Mouse (Mus musculus): Measurements from ENCODE around the gene Exd1. TPM values are rescaled to one million over a fixed set of nuclear protein-coding genes. Genes with fewer than 3 reads are reported as not detected.

The Exd1 gene
- total RNA-seq, 1 experiment = 2.0 TPM

DNA sequence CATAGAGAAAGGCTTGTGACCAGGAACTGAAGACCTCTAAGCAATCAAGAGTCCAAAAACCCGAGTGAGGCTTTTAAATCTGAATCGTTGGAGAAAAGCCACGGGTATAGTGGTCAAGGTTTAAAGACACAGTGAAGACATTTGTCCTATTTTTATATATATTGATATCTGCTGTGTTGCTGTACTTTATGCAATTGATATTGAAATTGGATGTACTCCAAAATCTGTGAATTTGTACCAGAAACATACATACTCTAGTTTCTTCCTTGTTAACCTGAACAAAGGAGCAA lies 889 bp upstream of the Exd1 start:
- Histone ChIP-seq H3K27ac (ENCODE audit: insufficient read depth, low read depth, low read length, poor library complexity, severe bottlenecking) (no peak overlapping the region), H3K9ac (ENCODE audit: insufficient read depth, low read depth, low read length, poor library complexity, severe bottlenecking) (no peak overlapping the region), H3K4me3 (ENCODE audit: insufficient read depth in 1 of 2, low read depth in 1 of 2, low read length in 2 of 2, poor library complexity in 1 of 2, severe bottlenecking in 1 of 2) (peak overlapping the region; percentile 87 to 96; a peak in 3 of 4 replicates), H3K36me3 (ENCODE audit: control insufficient read depth, insufficient read depth, low read length, poor library complexity, severe bottlenecking) (no peaks in the 10 kb centered on the region), H3K9me3 (ENCODE audit: control insufficient read depth, insufficient read depth, low read depth, low read length) (no peaks in the 10 kb centered on the region), H3K4me1 (ENCODE audit: control insufficient read depth in 2 of 2, insufficient read depth in 2 of 2, low read length in 2 of 2, poor library complexity in 1 of 2) (no peaks in the 10 kb centered on the region)
- TF ChIP-seq HCFC1 (IDR thresholded peaks at IDR 0.05; ENCODE audit: borderline replicate concordance, insufficient read depth, low read length) (no peak), MAFK (IDR thresholded peaks at IDR 0.05; ENCODE audit: insufficient read depth, low read depth, low read length) (no peak), ZC3H11A (IDR thresholded peaks at IDR 0.05; ENCODE audit: borderline replicate concordance, low read depth, low read length) (no peak), ZNF384 (IDR thresholded peaks at IDR 0.05; ENCODE audit: low read depth, low read length) (no peak), CHD2 (IDR thresholded peaks at IDR 0.05; ENCODE audit: low read depth, low read length) (no peak)
- in situ Hi-C loops (cut with MboI; ENCODE audit: low sequenced_read_pairs in 2 of 2, unreplicated experiment in 2 of 2) = no loop called here
- DNase-seq (ENCODE audit: low read depth, low spot score) = no peak

DNA sequence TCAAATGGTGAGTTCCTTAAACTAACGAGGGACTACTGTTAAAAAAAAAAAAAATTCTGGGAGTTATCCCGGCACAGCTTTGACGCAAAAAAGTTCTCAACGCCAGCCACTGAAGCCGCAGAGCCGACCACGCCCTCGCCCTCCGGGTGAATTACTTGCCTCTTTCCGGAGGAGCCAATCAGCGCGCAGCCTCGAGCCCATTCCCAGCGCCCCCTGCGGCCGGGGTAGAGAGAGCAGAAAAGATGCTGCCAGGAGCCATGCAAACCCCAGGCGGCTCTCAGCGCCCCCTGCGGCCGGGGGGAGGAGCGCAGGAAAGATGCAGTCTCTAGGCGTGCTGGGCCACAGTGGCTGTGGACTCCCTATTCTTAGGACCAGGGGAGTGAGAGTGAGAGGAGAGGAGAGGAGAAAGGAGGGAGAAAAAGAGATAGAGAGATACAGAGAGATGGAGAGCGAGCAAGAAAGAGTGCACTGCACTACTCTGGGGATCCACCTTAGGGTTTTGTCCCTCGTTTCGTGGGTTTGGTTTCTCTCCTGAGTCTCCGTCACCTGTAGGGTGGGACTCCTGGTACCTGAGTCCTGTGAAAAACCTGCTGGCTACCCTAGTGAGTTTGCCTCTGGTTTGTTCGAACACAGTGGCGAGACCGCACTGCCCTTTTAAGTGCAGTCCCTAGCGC lies 442 bp downstream of the Exd1 start:
- peak overlapping the region; percentile 62; the same call in 1 of the 2 replicates for H3K27ac ChIP-seq (ENCODE audit: insufficient read depth, low read depth, low read length, poor library complexity, severe bottlenecking)
- H3K36me3 ChIP-seq (ENCODE audit: control insufficient read depth, insufficient read depth, low read length, poor library complexity, severe bottlenecking) = no peaks in the 10 kb centered on the region
- in situ Hi-C loops (cut with MboI; ENCODE audit: low sequenced_read_pairs in 2 of 2, unreplicated experiment in 2 of 2) = no loop called here
- no peaks in the 10 kb centered on the region for H3K4me1 ChIP-seq (ENCODE audit: control insufficient read depth in 2 of 2, insufficient read depth in 2 of 2, low read length in 2 of 2, poor library complexity in 1 of 2)
- H3K9ac ChIP-seq (ENCODE audit: insufficient read depth, low read depth, low read length, poor library complexity, severe bottlenecking) = peak overlapping the region; percentile 76
- H3K4me3 ChIP-seq (ENCODE audit: insufficient read depth in 1 of 2, low read depth in 1 of 2, low read length in 2 of 2, poor library complexity in 1 of 2, severe bottlenecking in 1 of 2) = peak overlapping the region; percentile 71 to 89
- DNase-seq (ENCODE audit: low read depth, low spot score) = peak; percentile 96
- TF ChIP-seq CHD2 (IDR thresholded peaks at IDR 0.05; ENCODE audit: low read depth, low read length) (no peak), ZC3H11A (IDR thresholded peaks at IDR 0.05; ENCODE audit: borderline replicate concordance, low read depth, low read length) (0 out of 2 replicates have a peak, but pooled peaks have one; percentile 54), ZNF384 (IDR thresholded peaks at IDR 0.05; ENCODE audit: low read depth, low read length) (peak; percentile 85), HCFC1 (IDR thresholded peaks at IDR 0.05; ENCODE audit: borderline replicate concordance, insufficient read depth, low read length) (no peak), MAFK (IDR thresholded peaks at IDR 0.05; ENCODE audit: insufficient read depth, low read depth, low read length) (0 out of 2 replicates have a peak, but pooled peaks have one; percentile 5)
- no peaks in the 10 kb centered on the region for H3K9me3 ChIP-seq (ENCODE audit: control insufficient read depth, insufficient read depth, low read depth, low read length)

DNA sequence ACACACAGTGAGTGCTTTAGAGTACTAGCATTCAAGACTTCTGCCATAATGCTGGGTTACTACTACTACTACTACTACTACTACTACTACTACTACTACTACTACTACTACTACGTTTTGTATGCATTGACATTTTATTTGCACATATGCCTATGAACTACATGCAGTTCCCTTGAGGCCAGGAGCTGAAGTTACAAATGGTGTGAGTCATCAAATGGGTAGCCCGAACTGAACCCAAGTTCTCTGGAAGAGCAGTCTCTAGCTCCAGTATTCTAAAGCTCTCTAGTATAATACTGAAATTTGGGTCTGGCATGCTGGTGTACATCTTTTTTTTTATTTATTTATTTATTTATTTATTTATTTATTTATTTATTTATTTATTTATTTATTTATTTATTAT lies 3.8 kb downstream of the Exd1 start:
- Histone ChIP-seq H3K9ac (ENCODE audit: insufficient read depth, low read depth, low read length, poor library complexity, severe bottlenecking) (no peak overlapping the region), H3K4me1 (ENCODE audit: control insufficient read depth in 2 of 2, insufficient read depth in 2 of 2, low read length in 2 of 2, poor library complexity in 1 of 2) (no peaks in the 10 kb centered on the region), H3K27ac (ENCODE audit: insufficient read depth, low read depth, low read length, poor library complexity, severe bottlenecking) (no peak overlapping the region), H3K9me3 (ENCODE audit: control insufficient read depth, insufficient read depth, low read depth, low read length) (no peaks in the 10 kb centered on the region), H3K4me3 (ENCODE audit: insufficient read depth in 1 of 2, low read depth in 1 of 2, low read length in 2 of 2, poor library complexity in 1 of 2, severe bottlenecking in 1 of 2) (no peak overlapping the region), H3K36me3 (ENCODE audit: control insufficient read depth, insufficient read depth, low read length, poor library complexity, severe bottlenecking) (no peaks in the 10 kb centered on the region)
- DNase-seq (ENCODE audit: low read depth, low spot score) = no peak
- in situ Hi-C loops (cut with MboI; ENCODE audit: low sequenced_read_pairs in 2 of 2, unreplicated experiment in 2 of 2) = no loop called here
- TF ChIP-seq MAFK (IDR thresholded peaks at IDR 0.05; ENCODE audit: insufficient read depth, low read depth, low read length) = no peak
- TF ChIP-seq HCFC1 (IDR thresholded peaks at IDR 0.05; ENCODE audit: borderline replicate concordance, insufficient read depth, low read length) = no peak
- no peak for TF ChIP-seq CHD2 (IDR thresholded peaks at IDR 0.05; ENCODE audit: low read depth, low read length)

GRCm38 (mm10) chr2:119542106-119542505 lies 5.3 kb downstream of the Exd1 start:
- no peaks in the 10 kb centered on the region for H3K4me1 ChIP-seq (ENCODE audit: control insufficient read depth in 2 of 2, insufficient read depth in 2 of 2, low read length in 2 of 2, poor library complexity in 1 of 2)
- no peak overlapping the region for H3K27ac ChIP-seq (ENCODE audit: insufficient read depth, low read depth, low read length, poor library complexity, severe bottlenecking)
- H3K9me3 ChIP-seq (ENCODE audit: control insufficient read depth, insufficient read depth, low read depth, low read length) = no peaks in the 10 kb centered on the region
- H3K36me3 ChIP-seq (ENCODE audit: control insufficient read depth, insufficient read depth, low read length, poor library complexity, severe bottlenecking) = no peaks in the 10 kb centered on the region
- TF ChIP-seq HCFC1 (IDR thresholded peaks at IDR 0.05; ENCODE audit: borderline replicate concordance, insufficient read depth, low read length) (no peak), MAFK (IDR thresholded peaks at IDR 0.05; ENCODE audit: insufficient read depth, low read depth, low read length) (no peak), ZC3H11A (IDR thresholded peaks at IDR 0.05; ENCODE audit: borderline replicate concordance, low read depth, low read length) (no peak), CHD2 (IDR thresholded peaks at IDR 0.05; ENCODE audit: low read depth, low read length) (no peak), ZNF384 (IDR thresholded peaks at IDR 0.05; ENCODE audit: low read depth, low read length) (no peak)
- H3K4me3 ChIP-seq (ENCODE audit: insufficient read depth in 1 of 2, low read depth in 1 of 2, low read length in 2 of 2, poor library complexity in 1 of 2, severe bottlenecking in 1 of 2) = no peak overlapping the region
- peak; percentile 16 for DNase-seq (ENCODE audit: low read depth, low spot score)
- no peak overlapping the region for H3K9ac ChIP-seq (ENCODE audit: insufficient read depth, low read depth, low read length, poor library complexity, severe bottlenecking)
- in situ Hi-C loops (cut with MboI; ENCODE audit: low sequenced_read_pairs in 2 of 2, unreplicated experiment in 2 of 2) = no loop called here

- TF ChIP-seq CHD2 (IDR thresholded peaks at IDR 0.05; ENCODE audit: low read depth, low read length) (no peak), ZC3H11A (IDR thresholded peaks at IDR 0.05; ENCODE audit: borderline replicate concordance, low read depth, low read length) (no peak), MAFK (IDR thresholded peaks at IDR 0.05; ENCODE audit: insufficient read depth, low read depth, low read length) (no peak), ZNF384 (IDR thresholded peaks at IDR 0.05; ENCODE audit: low read depth, low read length) (no peak), HCFC1 (IDR thresholded peaks at IDR 0.05; ENCODE audit: borderline replicate concordance, insufficient read depth, low read length) (no peak)
- Histone ChIP-seq H3K27ac (ENCODE audit: insufficient read depth, low read depth, low read length, poor library complexity, severe bottlenecking) (no peak overlapping the region), H3K9me3 (ENCODE audit: control insufficient read depth, insufficient read depth, low read depth, low read length) (no peaks in the 10 kb centered on the region), H3K4me3 (ENCODE audit: insufficient read depth in 1 of 2, low read depth in 1 of 2, low read length in 2 of 2, poor library complexity in 1 of 2, severe bottlenecking in 1 of 2) (no peak overlapping the region), H3K36me3 (ENCODE audit: control insufficient read depth, insufficient read depth, low read length, poor library complexity, severe bottlenecking) (no peaks in the 10 kb centered on the region), H3K4me1 (ENCODE audit: control insufficient read depth in 2 of 2, insufficient read depth in 2 of 2, low read length in 2 of 2, poor library complexity in 1 of 2) (no peaks in the 10 kb centered on the region), H3K9ac (ENCODE audit: insufficient read depth, low read depth, low read length, poor library complexity, severe bottlenecking) (no peak overlapping the region)
- no peak for DNase-seq (ENCODE audit: low read depth, low spot score)
- in situ Hi-C loops (cut with MboI; ENCODE audit: low sequenced_read_pairs in 2 of 2, unreplicated experiment in 2 of 2) = no loop called here
Measured at GRCm38 (mm10) chr2:119538802-119539201, 8.6 kb downstream of the Exd1 start.

All from ES-E14 (cell line).